Mouse (Mus musculus) kidney, embryonic 14.5 days (tissue): ENCODE results near the gene Ube2ql1. TPM values are rescaled to one million over a fixed set of nuclear protein-coding genes. Genes with fewer than 3 reads are reported as not detected.

ENCODE experiments used
- ATAC-seq: fragments of 200-750 bp; cut with Nextera tagmentation; 2 replicates; pipeline ENCODE4 v1.8.0; 2017; ENCODE audit warnings: moderate number of reproducible peaks, mild to moderate bottlenecking, moderate TSS enrichment, moderate library complexity; ENCODE audit not compliant: low FRiP score, low TSS enrichment
- H3K27ac ChIP-seq: fragments of 300-500 bp; sonication (generic); 2 replicates; pipeline ENCODE4 v1.5.1; 2014; ENCODE audit warnings: low read depth, mild to moderate bottlenecking, low read length, moderate library complexity, mixed read lengths
- H3K27me3 ChIP-seq: fragments of 300-500 bp; sonication (generic); 2 replicates; pipeline ENCODE4 v1.6.1; 2014; ENCODE audit warnings: mild to moderate bottlenecking, low read length; ENCODE audit not compliant: control insufficient read depth, insufficient read depth
- H3K36me3 ChIP-seq: fragments of 300-500 bp; sonication (generic); 2 replicates; pipeline ENCODE4 v1.6.1; 2014; ENCODE audit warnings: low read length, mixed read lengths; ENCODE audit not compliant: control insufficient read depth, insufficient read depth
- H3K4me1 ChIP-seq: fragments of 300-500 bp; sonication (generic); 2 replicates; pipeline ENCODE4 v1.6.1; 2014; ENCODE audit warnings: low read length, mixed read lengths; ENCODE audit not compliant: control insufficient read depth, insufficient read depth
- H3K4me2 ChIP-seq: fragments of 300-500 bp; sonication (generic); replicated peaks from 2 replicates; pipeline ENCODE4 v1.6.1; 2014; ENCODE audit warnings: low read depth, mild to moderate bottlenecking, low read length
- H3K4me3 ChIP-seq: fragments of 300-500 bp; sonication (generic); 2 replicates; pipeline ENCODE4 v1.5.1; 2014; ENCODE audit warnings: mild to moderate bottlenecking, low read length
- H3K9ac ChIP-seq: fragments of 300-500 bp; sonication (generic); 2 replicates; pipeline ENCODE4 v1.6.1; 2014; ENCODE audit warnings: low read depth, mild to moderate bottlenecking, low read length, moderate library complexity
- H3K9me3 ChIP-seq: fragments of 300-500 bp; sonication (generic); 2 replicates; pipeline ENCODE4 v1.6.1; 2016; ENCODE audit warnings: low read length; ENCODE audit not compliant: control insufficient read depth
- WGBS: fragments of 180-500 bp; shearing (Covaris S2); extraction: QIAGEN DNeasy Blood & Tissue Kit; methylation state at CpG from one replicate; pipeline ENCODE4 v1.1.7; 2014; 5-methylcytosine and 5-hydroxymethylcytosine counted together
- polyA plus RNA-seq: library from polyadenylated mRNA; unstranded; fragments of >200 nt; fragmentation: Nextera tagmentation; extraction: Ambion mirVana; gene quantifications from 2 replicates; pipeline ENCODE4 v1.2.1, GENCODE M21; 2014

Gene Ube2ql1
- polyA plus RNA-seq = 0.73 and 1.1 TPM in 2 replicates

DNA sequence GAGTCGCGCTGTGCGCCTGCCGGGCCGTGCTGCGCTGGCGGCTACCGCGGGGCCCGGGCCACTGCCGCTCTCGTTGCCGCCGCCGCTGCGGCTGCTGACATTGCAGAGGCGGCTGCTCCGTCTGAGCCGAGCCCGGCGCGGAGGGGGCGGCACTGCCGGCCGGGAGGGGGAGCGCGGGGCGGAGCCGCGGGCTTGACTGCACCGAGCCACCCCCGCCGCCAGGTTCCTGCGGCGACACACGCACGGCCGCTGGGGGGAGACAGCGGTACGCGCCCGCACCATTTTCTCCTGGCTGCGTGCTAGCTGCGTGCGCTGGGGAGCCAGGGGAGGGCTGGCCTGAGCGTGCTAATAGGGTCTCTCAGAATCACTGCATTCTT lies at the start of gene Ube2ql1:
Ube2ql1 (minus strand) TSS at position 131 of the 377 bp plus-strand sequence.
- Histone ChIP-seq H3K4me2 (peak within 1 kb of the TSS; percentile 98), H3K4me1 (0 out of 2 replicates have a peak, but pooled peaks cover 6% of the 10 kb centered on the region), H3K9me3 (no peaks in the 10 kb centered on the region), H3K36me3 (no peaks in the 10 kb centered on the region), H3K9ac (peak within 1 kb of the TSS; percentile 60), H3K27ac (no peak within 1 kb of the TSS), H3K4me3 (peak within 1 kb of the TSS; percentile 67), H3K27me3 (peaks cover 38% of the 10 kb centered on the region)
- peak; percentile 93 for ATAC-seq
- 2% methylated on average over 36 of the region's 46 CpGs for WGBS

DNA sequence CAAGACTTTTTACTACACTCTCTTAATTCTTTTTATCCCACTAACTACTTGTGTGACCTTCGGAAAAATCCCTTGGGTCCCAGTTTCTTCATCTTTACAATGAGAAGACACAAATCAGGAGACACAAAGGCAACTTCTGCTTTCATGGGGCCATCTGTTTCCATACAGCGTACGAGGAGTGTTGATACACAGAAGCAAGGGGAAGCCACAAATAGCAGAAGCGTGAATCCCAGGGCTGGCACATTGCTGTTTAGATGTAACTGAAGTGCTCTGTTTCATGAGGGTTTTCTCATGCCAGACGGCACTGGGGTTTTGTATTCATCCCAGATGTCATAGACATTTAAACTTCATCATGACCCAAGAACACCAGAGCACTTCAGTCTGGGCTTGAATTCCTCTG lies 49.0 kb upstream of the Ube2ql1 start:
- Histone ChIP-seq H3K9ac (no peak overlapping the region), H3K36me3 (no peaks in the 10 kb centered on the region), H3K27me3 (no peaks in the 10 kb centered on the region), H3K4me3 (no peak overlapping the region), H3K27ac (no peak overlapping the region), H3K4me2 (no peak overlapping the region), H3K9me3 (no peaks in the 10 kb centered on the region), H3K4me1 (no peaks in the 10 kb centered on the region)
- WGBS = 83% methylated on average over 5 of the region's 5 CpGs
- ATAC-seq = no peak

DNA sequence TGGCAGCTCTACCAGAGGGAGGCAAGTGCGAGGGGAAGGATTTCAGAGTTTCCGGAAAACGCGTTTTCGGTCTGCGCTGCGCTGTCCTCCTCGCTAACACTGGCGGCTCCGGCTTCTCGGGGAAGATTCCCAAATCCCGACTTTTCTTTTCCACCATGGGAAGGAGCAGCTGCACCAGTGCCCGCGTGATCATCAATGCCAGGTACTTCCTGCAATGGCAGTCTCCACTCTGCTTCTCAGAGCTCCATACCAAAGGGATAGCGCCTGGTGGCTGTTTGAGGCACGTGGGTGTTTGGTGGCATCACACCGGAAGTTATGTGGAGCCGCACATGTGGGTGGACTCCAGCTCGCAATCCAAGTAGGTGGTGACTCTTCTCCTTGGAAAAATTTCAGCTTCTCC lies 38.5 kb upstream of the Ube2ql1 start:
- H3K9me3 ChIP-seq = no peaks in the 10 kb centered on the region
- H3K4me3 ChIP-seq = no peak overlapping the region
- no peak overlapping the region for H3K9ac ChIP-seq
- H3K27ac ChIP-seq = no peak overlapping the region
- ATAC-seq = no peak
- H3K4me2 ChIP-seq = no peak overlapping the region
- H3K27me3 ChIP-seq = no peaks in the 10 kb centered on the region
- H3K4me1 ChIP-seq = no peaks in the 10 kb centered on the region
- H3K36me3 ChIP-seq = no peaks in the 10 kb centered on the region
- 92% methylated on average over 19 of the region's 19 CpGs for WGBS

DNA sequence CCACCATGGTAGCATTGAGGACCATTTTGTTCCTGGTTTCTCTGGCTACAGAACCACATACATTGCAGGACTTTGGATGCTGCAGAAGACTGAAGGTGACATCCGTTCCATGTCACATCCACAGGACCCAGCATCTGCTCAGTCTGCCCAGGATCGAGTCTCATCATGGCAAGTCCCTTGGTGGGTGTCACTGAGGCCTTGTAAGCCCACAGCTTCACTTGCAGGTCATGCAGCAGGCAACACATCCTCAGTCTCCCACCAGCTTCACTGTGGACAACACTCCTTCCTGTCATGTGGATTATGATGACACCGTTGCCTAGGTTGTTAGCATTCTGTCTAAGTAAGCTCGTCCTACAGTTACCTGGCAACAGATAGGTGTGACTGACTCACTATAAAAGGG lies 32.7 kb upstream of the Ube2ql1 start:
- 87% methylated on average over 4 of the region's 4 CpGs for WGBS

DNA sequence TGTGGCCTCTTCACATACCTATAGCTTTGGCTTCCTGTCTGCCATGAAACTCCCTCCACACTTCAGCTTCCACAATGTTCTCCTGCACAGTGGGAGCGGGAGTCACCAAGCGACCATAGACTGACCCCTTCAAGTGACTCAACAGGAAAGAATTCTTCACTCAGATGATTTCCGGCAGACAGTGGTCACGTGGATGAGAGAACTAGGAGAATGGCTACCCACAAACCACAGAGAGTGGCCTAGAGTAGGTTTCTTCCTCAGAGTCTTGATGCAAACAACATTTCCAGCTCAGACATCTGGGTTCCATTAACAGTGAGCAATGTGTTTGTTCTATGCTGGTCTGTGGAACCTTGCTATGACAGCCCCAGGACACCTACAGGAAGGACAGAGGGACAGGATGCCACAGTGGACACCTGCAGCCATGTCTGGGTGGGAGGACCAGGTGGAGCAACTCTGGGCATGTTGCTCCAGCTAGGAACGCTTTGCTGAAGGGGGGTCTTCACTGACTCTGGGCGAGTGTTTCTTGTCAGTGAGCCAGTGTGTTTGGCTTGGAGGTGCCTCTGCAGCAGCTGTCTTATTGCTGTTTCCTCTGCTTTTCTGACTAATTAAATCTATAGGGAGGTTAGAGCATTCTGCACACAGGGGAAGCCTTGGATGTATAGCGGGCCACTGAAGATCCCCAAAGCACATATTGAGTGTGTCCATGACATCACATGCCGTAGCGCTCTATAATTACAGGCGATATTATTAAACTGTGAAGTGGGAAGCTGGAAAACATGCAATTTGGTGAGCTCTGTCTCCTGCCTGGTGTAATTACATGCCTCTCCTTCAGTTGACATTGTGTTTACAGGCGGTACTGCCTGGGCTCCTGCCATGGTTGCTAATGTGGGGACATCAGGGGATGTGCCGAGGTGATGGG lies 31.1 kb upstream of the Ube2ql1 start:
- no peak overlapping the region for H3K4me2 ChIP-seq
- H3K9me3 ChIP-seq = no peaks in the 10 kb centered on the region
- H3K27me3 ChIP-seq = 0 out of 2 replicates have a peak, but pooled peaks cover 2% of the 10 kb centered on the region
- no peaks in the 10 kb centered on the region for H3K4me1 ChIP-seq
- no peak overlapping the region for H3K9ac ChIP-seq
- H3K27ac ChIP-seq = no peak overlapping the region
- H3K36me3 ChIP-seq = no peaks in the 10 kb centered on the region
- ATAC-seq = no peak
- no peak overlapping the region for H3K4me3 ChIP-seq
- WGBS = 82% methylated on average over 12 of the region's 12 CpGs

More for the DNA sequence above, 32.7 kb upstream of the Ube2ql1 start:
- Histone ChIP-seq H3K36me3 (no peaks in the 10 kb centered on the region), H3K9ac (no peak overlapping the region), H3K27ac (no peak overlapping the region), H3K4me3 (no peak overlapping the region), H3K4me1 (no peaks in the 10 kb centered on the region), H3K27me3 (no peaks in the 10 kb centered on the region), H3K4me2 (no peak overlapping the region), H3K9me3 (no peaks in the 10 kb centered on the region)
- ATAC-seq = no peak

DNA sequence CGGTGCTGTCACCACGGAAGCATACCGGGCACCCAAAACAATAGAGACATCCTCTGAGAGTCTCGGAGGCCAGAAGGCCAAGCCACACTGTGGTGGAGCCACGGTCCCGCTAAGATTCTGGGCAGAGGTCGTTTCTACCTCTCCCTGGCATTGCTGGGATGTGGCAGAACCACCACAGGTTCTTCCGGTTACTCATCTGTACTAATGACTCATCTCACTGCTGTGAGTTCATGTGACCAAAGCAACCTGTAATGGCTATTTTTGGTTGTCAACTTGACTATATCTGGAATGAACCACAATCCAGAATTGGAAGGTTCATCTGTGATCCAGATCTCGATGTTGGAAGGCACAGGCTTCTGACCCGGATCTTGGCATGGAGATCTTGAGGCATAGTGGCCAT lies 28.5 kb upstream of the Ube2ql1 start:
- 91% methylated on average over 10 of the region's 10 CpGs for WGBS
- ATAC-seq = no peak
- Histone ChIP-seq H3K9me3 (no peaks in the 10 kb centered on the region), H3K4me3 (no peak overlapping the region), H3K27ac (no peak overlapping the region), H3K36me3 (no peaks in the 10 kb centered on the region), H3K4me2 (no peak overlapping the region), H3K27me3 (0 out of 2 replicates have a peak, but pooled peaks cover 2% of the 10 kb centered on the region), H3K9ac (no peak overlapping the region), H3K4me1 (no peaks in the 10 kb centered on the region)

DNA sequence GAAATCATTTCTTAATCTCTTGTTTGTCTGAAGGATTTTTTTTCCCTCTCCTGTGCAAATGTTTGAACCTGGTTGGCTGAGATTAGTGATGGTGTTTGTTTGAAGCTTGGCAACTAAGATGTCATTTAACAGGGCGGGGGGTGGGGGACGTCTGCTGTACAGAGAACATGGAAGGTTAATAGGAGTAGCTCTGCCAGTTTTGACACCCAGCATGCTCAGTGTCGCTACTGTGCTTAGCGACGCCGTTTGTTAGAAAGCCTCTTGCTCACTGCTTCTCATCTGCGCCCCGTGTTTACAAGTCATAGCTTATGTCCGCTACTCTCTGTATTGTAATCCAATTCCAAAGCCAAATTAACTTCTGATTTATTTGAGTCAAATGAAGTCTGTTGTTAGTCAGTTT lies 25.0 kb upstream of the Ube2ql1 start:
- H3K4me1 ChIP-seq = no peaks in the 10 kb centered on the region
- H3K9me3 ChIP-seq = no peaks in the 10 kb centered on the region
- 80% methylated on average over 9 of the region's 9 CpGs for WGBS
- no peak overlapping the region for H3K4me3 ChIP-seq
- H3K27ac ChIP-seq = no peak overlapping the region
- H3K4me2 ChIP-seq = no peak overlapping the region
- H3K9ac ChIP-seq = no peak overlapping the region
- no peaks in the 10 kb centered on the region for H3K36me3 ChIP-seq
- ATAC-seq = no peak
- 0 out of 2 replicates have a peak, but pooled peaks cover 2% of the 10 kb centered on the region for H3K27me3 ChIP-seq

DNA sequence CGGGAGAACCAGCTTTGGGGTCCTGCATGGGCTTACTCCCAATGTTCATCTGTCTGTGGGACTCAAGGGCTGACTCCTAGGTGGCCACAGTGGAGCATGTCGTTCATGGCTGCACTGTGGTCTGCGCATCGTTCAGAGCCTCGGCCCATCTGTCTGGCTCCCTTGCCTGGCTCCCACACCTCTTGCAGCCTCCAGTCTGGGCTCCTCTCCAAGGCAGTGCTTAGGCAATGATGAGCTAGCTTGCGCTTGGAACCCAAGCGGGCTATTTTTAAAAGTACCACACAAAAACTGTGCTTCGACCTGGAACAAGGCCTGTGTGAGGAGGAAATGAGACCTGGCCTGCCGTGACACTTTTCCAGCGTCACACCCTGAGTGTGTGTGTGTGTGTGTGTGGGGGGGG lies 21.7 kb upstream of the Ube2ql1 start:
- no peak for ATAC-seq
- H3K27ac ChIP-seq = no peak overlapping the region
- no peaks in the 10 kb centered on the region for H3K9me3 ChIP-seq
- no peak overlapping the region for H3K4me2 ChIP-seq
- WGBS = 81% methylated on average over 10 of the region's 10 CpGs
- H3K27me3 ChIP-seq = 0 out of 2 replicates have a peak, but pooled peaks cover 2% of the 10 kb centered on the region
- H3K9ac ChIP-seq = no peak overlapping the region
- no peak overlapping the region for H3K4me3 ChIP-seq
- H3K4me1 ChIP-seq = no peaks in the 10 kb centered on the region
- H3K36me3 ChIP-seq = no peaks in the 10 kb centered on the region

DNA sequence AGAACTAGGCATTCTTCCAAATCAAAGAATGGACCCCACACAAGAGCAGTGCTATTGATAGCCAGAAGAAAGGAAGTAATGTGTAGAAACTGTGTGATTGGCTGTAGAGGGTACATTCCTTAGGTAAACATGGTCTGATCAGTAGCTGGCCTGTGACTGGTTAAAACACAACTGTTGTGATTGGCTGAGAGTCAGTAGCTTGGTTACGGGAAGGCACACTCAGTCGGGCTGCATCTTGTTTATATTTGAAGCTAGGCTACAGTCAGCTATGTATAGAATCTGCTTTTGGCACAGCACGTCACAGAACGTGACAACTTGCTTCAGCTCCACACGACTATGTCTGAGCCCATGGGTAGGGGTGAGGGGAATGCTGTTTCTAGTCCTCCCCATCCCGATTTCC lies 19.3 kb upstream of the Ube2ql1 start:
- Histone ChIP-seq H3K9me3 (no peaks in the 10 kb centered on the region), H3K4me1 (no peaks in the 10 kb centered on the region), H3K27ac (no peak overlapping the region), H3K4me2 (no peak overlapping the region), H3K36me3 (no peaks in the 10 kb centered on the region), H3K9ac (no peak overlapping the region), H3K27me3 (no peaks in the 10 kb centered on the region), H3K4me3 (no peak overlapping the region)
- no peak for ATAC-seq
- WGBS = 77% methylated on average over 6 of the region's 6 CpGs
